Mouse (Mus musculus): ENCODE data around the gene Unk. TPM values are rescaled to one million over a fixed set of nuclear protein-coding genes. Genes with fewer than 3 reads are reported as not detected.

Unk gene
- total RNA-seq, 2 experiments from 2014 or later: 38.8 to 42.9 TPM

- intact Hi-C loops (cut with DNase I): no loop called here
- DNase-seq: no peak
These were observed 1.8 kb upstream of the Unk start for GRCm38 (mm10) chr11:116028177-116028865.

- DNase-seq: no peak
- intact Hi-C loops (cut with DNase I): no loop called here
These were observed 846 bp upstream of the Unk start for GRCm38 (mm10) chr11:116029086-116029865.

GRCm38 (mm10) chr11:116030898-116031845, 1.1 kb downstream of the Unk start:
- no peak for DNase-seq
- intact Hi-C loops (cut with DNase I): loop anchor here (10.0 kb wide), 1 partner anchor 94 kb away; the partner anchor contains the start of gene Trim47

GRCm38 (mm10) chr11:116034584-116034983, 4.5 kb downstream of the Unk start:
- DNase-seq: no peak
- intact Hi-C loops (cut with DNase I): loop anchor here (10.0 kb wide), 1 partner anchor 90 kb away; the partner anchor contains the start of gene Trim47

GRCm38 (mm10) chr11:116036671-116037070, 6.5 kb downstream of the Unk start:
- intact Hi-C loops (cut with DNase I): loop anchor here (10.0 kb wide), 1 partner anchor 88 kb away; the partner anchor contains the start of gene Trim47

GRCm38 (mm10) chr11:116037826-116038225, 7.7 kb downstream of the Unk start:
- DNase-seq: no peak
- intact Hi-C loops (cut with DNase I): loop anchor here (10.0 kb wide), 1 partner anchor 87 kb away; the partner anchor contains the start of gene Trim47

More at GRCm38 (mm10) chr11:116036671-116037070, 6.5 kb downstream of the Unk start:
- no peak for DNase-seq

GRCm38 (mm10) chr11:116040593-116040992, 10.5 kb downstream of the Unk start:
- intact Hi-C loops (cut with DNase I): no loop called here
- DNase-seq: no peak

GRCm38 (mm10) chr11:116041833-116042232, 11.7 kb downstream of the Unk start:
- no peak for DNase-seq
- intact Hi-C loops (cut with DNase I): no loop called here

- intact Hi-C loops (cut with DNase I): no loop called here
- no peak for DNase-seq
These were observed 12.4 kb downstream of the Unk start for GRCm38 (mm10) chr11:116042372-116043138.

- intact Hi-C loops (cut with DNase I): no loop called here
These were observed 13.2 kb downstream of the Unk start for GRCm38 (mm10) chr11:116043286-116043685.

GRCm38 (mm10) chr11:116045173-116045572, 15.1 kb downstream of the Unk start:
- no peak for DNase-seq
- intact Hi-C loops (cut with DNase I): no loop called here

More at GRCm38 (mm10) chr11:116043286-116043685, 13.2 kb downstream of the Unk start:
- no peak for DNase-seq

- intact Hi-C loops (cut with DNase I): no loop called here
- no peak for DNase-seq
These were observed 19.5 kb downstream of the Unk start for GRCm38 (mm10) chr11:116049610-116050009.

GRCm38 (mm10) chr11:116050196-116050595, 20.1 kb downstream of the Unk start:
- no peak for DNase-seq
- intact Hi-C loops (cut with DNase I): no loop called here

- intact Hi-C loops (cut with DNase I): no loop called here
- DNase-seq: no peak
These were observed 23.5 kb downstream of the Unk start for GRCm38 (mm10) chr11:116053510-116054229.

GRCm38 (mm10) chr11:116055873-116056272, 25.8 kb downstream of the Unk start:
- DNase-seq: no peak
- intact Hi-C loops (cut with DNase I): no loop called here

- intact Hi-C loops (cut with DNase I): no loop called here
- no peak for DNase-seq
These were observed 27.2 kb downstream of the Unk start for GRCm38 (mm10) chr11:116057237-116057881.

GRCm38 (mm10) chr11:116058022-116058614, 28.0 kb downstream of the Unk start:
- intact Hi-C loops (cut with DNase I): no loop called here
- no peak for DNase-seq
